Mouse (Mus musculus): ENCODE measurements around the gene Gas6. TPM values are rescaled to one million over a fixed set of nuclear protein-coding genes. Genes with fewer than 3 reads are reported as not detected.

The Gas6 gene
- 1 to 10 TPM; 2.7 to 4.6 TPM for total RNA-seq (2023)

GRCm38 (mm10) chr8:13493858-13494631 lies at the start of gene Gas6:
Gas6 (minus strand) TSS chr8:13494490.

GRCm38 (mm10) chr8:13434889-13435288 lies 59.4 kb downstream of the Gas6 start, which contains the start of gene Tmem255b:
Tmem255b (plus strand) TSS chr8:13435189.

Other genes starting within 250 kb of the Gas6 start
- not detected for gene Adprhl1, start 240.3 kb downstream of the Gas6 start, total RNA-seq (2023)
- gene Dcun1d2, start 206.4 kb downstream of the Gas6 start, total RNA-seq (2023) = 10 to 100 TPM; 12.9 to 18.5 TPM
- 10 to 100 TPM; 26.8 to 29.1 TPM for gene Tmco3, start 206.3 kb downstream of the Gas6 start, total RNA-seq (2023)
- 10 to 100 TPM; 33.9 to 34.6 TPM for gene Tfdp1, start 155.7 kb downstream of the Gas6 start, total RNA-seq (2023)
- not detected for gene Atp4b, start 97.7 kb downstream of the Gas6 start, total RNA-seq (2023)
- gene Grk1, start 89.4 kb downstream of the Gas6 start, total RNA-seq (2023) = not detected
- not detected for gene Tmem255b, start 59.3 kb downstream of the Gas6 start, total RNA-seq (2023)
- gene 1700029H14Rik, start 68.0 kb upstream of the Gas6 start, total RNA-seq (2023) = 1 to 10 TPM; 6.1 to 9.5 TPM
- gene Rasa3, start 183.1 kb upstream of the Gas6 start, total RNA-seq (2023) = 100 to 1,000 TPM; 368 to 375 TPM
- gene Cfap97d2, start 211.4 kb upstream of the Gas6 start, total RNA-seq (2023) = not detected

All from monocyte, adult 59 days (primary cell).